In genomic region chr3:89224796-89225195, GRCm38 (mm10) we compare ENCODE assay signal across 12 mouse cellular contexts. TPM values are rescaled to one million over a fixed set of nuclear protein-coding genes. Genes with fewer than 3 reads are reported as not detected.
A peak's percentile ranks its signal among the peaks of the same experiment; 100 is the strongest.
DNase-seq lines count a peak whose midpoint lies in the region; ATAC-seq lines count a peak whose summit lies in the region.
"Had no signal": no experiment of that assay in that cellular context is flagged by ENCODE, and none has a peak within 500 bp of the region (broad histone marks: within the 10 kb centered on the region; RNA-seq: fewer than 3 reads in every experiment).

No protein-coding gene starts in this region.

- no peaks in the 10 kb centered on the region for H3K9me3 ChIP-seq in embryonic facial prominence, embryonic 10.5 days
- no peaks in the 10 kb centered on the region for H3K9me3 ChIP-seq in hindbrain, embryonic 10.5 days
- H3K9me3 ChIP-seq in midbrain, embryonic 15.5 days, result no peaks in the 10 kb centered on the region
- no peaks in the 10 kb centered on the region for H3K9me3 ChIP-seq in kidney, embryonic 15.5 days (replicated peaks)
- H3K9me3 ChIP-seq in liver, embryonic 11.5 days (ENCODE audit: control insufficient read depth, low read length), result no peaks in the 10 kb centered on the region
- H3K9me3 ChIP-seq: heart, embryonic 10.5 days had no signal

- H3K4me1 ChIP-seq in embryonic facial prominence, embryonic 10.5 days, result peaks cover 76% of the 10 kb centered on the region
- H3K4me1 ChIP-seq in hindbrain, embryonic 10.5 days (replicated peaks), result peaks cover 86% of the 10 kb centered on the region
- H3K4me1 ChIP-seq in midbrain, embryonic 15.5 days, result peaks cover 60% of the 10 kb centered on the region
- H3K4me1 ChIP-seq in kidney, embryonic 15.5 days, result peaks cover 41% of the 10 kb centered on the region
- peaks cover 27% of the 10 kb centered on the region for H3K4me1 ChIP-seq in liver, embryonic 11.5 days (replicated peaks; ENCODE audit: control insufficient read depth, insufficient read depth, low read length)

- no peak for ATAC-seq in midbrain, embryonic 15.5 days (replicated peaks)
- ATAC-seq in kidney, embryonic 15.5 days (replicated peaks; ENCODE audit: low FRiP score), result no peak
- ATAC-seq in liver, embryonic 11.5 days (replicated peaks; ENCODE audit: low FRiP score), result no peak
- ATAC-seq: activated CD4-positive, CD25-positive, alpha-beta regulatory T cell, adult 4 months had no signal

- peak; percentile 56 for DNase-seq in R1 (ENCODE audit: low read depth, low spot score)
- DNase-seq in embryonic facial prominence, embryonic 10.5 days (ENCODE audit: low spot score), result no peak
- DNase-seq in hindbrain, embryonic 10.5 days (ENCODE audit: low spot score), result no peak
- no peak for DNase-seq in liver, embryonic 11.5 days (ENCODE audit: low spot score)
- DNase-seq in cerebellum, postnatal 25 days, result no peak
- DNase-seq: kidney, postnatal 36 days; lung, adult 18-20 months; thymus, postnatal 4 days had no signal

- 69% methylated on average over 11 of the region's 11 CpGs for WGBS in embryonic facial prominence, embryonic 10.5 days
- WGBS in hindbrain, embryonic 10.5 days, result 53% methylated on average over 11 of the region's 11 CpGs
- WGBS in midbrain, embryonic 15.5 days, result 24% methylated on average over 11 of the region's 11 CpGs
- WGBS in kidney, embryonic 15.5 days, result 84% methylated on average over 11 of the region's 11 CpGs
- WGBS in liver, embryonic 11.5 days, result 71% methylated on average over 11 of the region's 11 CpGs

- peaks cover 27% of the 10 kb centered on the region for H3K27me3 ChIP-seq in embryonic facial prominence, embryonic 10.5 days (replicated peaks; ENCODE audit: low read depth, poor library complexity, severe bottlenecking)
- peaks cover 11% of the 10 kb centered on the region; the same call in 1 of the 2 replicates for H3K27me3 ChIP-seq in hindbrain, embryonic 10.5 days (ENCODE audit: insufficient read depth, poor library complexity, severe bottlenecking)
- no peaks in the 10 kb centered on the region for H3K27me3 ChIP-seq in midbrain, embryonic 15.5 days (replicated peaks)
- H3K27me3 ChIP-seq in kidney, embryonic 15.5 days, result peaks cover 11% of the 10 kb centered on the region
- H3K27me3 ChIP-seq in liver, embryonic 11.5 days (replicated peaks; ENCODE audit: control insufficient read depth, insufficient read depth, low read length), result peaks cover 37% of the 10 kb centered on the region

- H3K4me2 ChIP-seq in midbrain, embryonic 15.5 days, result peak overlapping the region; percentile 65
- H3K4me2 ChIP-seq in kidney, embryonic 15.5 days, result no peak overlapping the region
- H3K4me2 ChIP-seq in liver, embryonic 11.5 days, result no peak overlapping the region

- peak overlapping the region; percentile 78 for H3K4me3 ChIP-seq in embryonic facial prominence, embryonic 10.5 days
- H3K4me3 ChIP-seq in hindbrain, embryonic 10.5 days, result peak overlapping the region; percentile 83
- peak overlapping the region; percentile 37 for H3K4me3 ChIP-seq in midbrain, embryonic 15.5 days
- no peak overlapping the region for H3K4me3 ChIP-seq in kidney, embryonic 15.5 days (replicated peaks)
- no peak overlapping the region for H3K4me3 ChIP-seq in liver, embryonic 11.5 days (ENCODE audit: low read depth, low read length)

- peaks cover 53% of the 10 kb centered on the region for H3K36me3 ChIP-seq in embryonic facial prominence, embryonic 10.5 days (replicated peaks)
- H3K36me3 ChIP-seq in hindbrain, embryonic 10.5 days, result peaks cover 57% of the 10 kb centered on the region
- no peaks in the 10 kb centered on the region for H3K36me3 ChIP-seq in midbrain, embryonic 15.5 days (replicated peaks)
- H3K36me3 ChIP-seq in kidney, embryonic 15.5 days, result peaks cover 13% of the 10 kb centered on the region; the same call in 1 of the 2 replicates
- H3K36me3 ChIP-seq in liver, embryonic 11.5 days (ENCODE audit: control insufficient read depth, insufficient read depth, low read length), result no peaks in the 10 kb centered on the region

- H3K9ac ChIP-seq in midbrain, embryonic 15.5 days, result peak overlapping the region; percentile 52
- no peak overlapping the region for H3K9ac ChIP-seq in kidney, embryonic 15.5 days
- no peak overlapping the region for H3K9ac ChIP-seq in liver, embryonic 11.5 days (ENCODE audit: low read depth, low read length)

- H3K27ac ChIP-seq in embryonic facial prominence, embryonic 10.5 days (replicated peaks), result peak overlapping the region; percentile 93
- peak overlapping the region; percentile 97 for H3K27ac ChIP-seq in hindbrain, embryonic 10.5 days
- peak overlapping the region; percentile 86 for H3K27ac ChIP-seq in midbrain, embryonic 15.5 days
- H3K27ac ChIP-seq in kidney, embryonic 15.5 days, result no peak overlapping the region
- no peak overlapping the region for H3K27ac ChIP-seq in liver, embryonic 11.5 days (ENCODE audit: low read depth, low read length)

RNA-seq across cellular contexts. Expression of gene Mtx1, which starts 2.1 kb away (rescaled TPM):
- 248 and 258 TPM in 2 replicates for polyA plus RNA-seq in embryonic facial prominence, embryonic 10.5 days (2016; fragmentation: Nextera tagmentation; extraction: Ambion mirVana)
- 228 and 232 TPM in 2 replicates for polyA plus RNA-seq in hindbrain, embryonic 10.5 days (2016; fragmentation: Nextera tagmentation; extraction: Ambion mirVana)
- 159 and 161 TPM in 2 replicates for polyA plus RNA-seq in midbrain, embryonic 15.5 days (2015; fragmentation: Nextera tagmentation; extraction: Ambion mirVana)
- 211 and 219 TPM in 2 replicates for polyA plus RNA-seq in kidney, embryonic 15.5 days (2015; fragmentation: Nextera tagmentation; extraction: Ambion mirVana)
- 219 and 241 TPM in 2 replicates for polyA plus RNA-seq in liver, embryonic 11.5 days (2014; fragmentation: Nextera tagmentation; extraction: Ambion mirVana)

RNA-seq across cellular contexts. Expression of gene Muc1, which starts 4.1 kb away (rescaled TPM):
- 0.15 and 0.81 TPM in 2 replicates for polyA plus RNA-seq in embryonic facial prominence, embryonic 10.5 days (2016; fragmentation: Nextera tagmentation; extraction: Ambion mirVana)
- polyA plus RNA-seq in hindbrain, embryonic 10.5 days (2016; fragmentation: Nextera tagmentation; extraction: Ambion mirVana), result 1.1 and 1.8 TPM in 2 replicates
- 0.93 and 1.3 TPM in 2 replicates for polyA plus RNA-seq in midbrain, embryonic 15.5 days (2015; fragmentation: Nextera tagmentation; extraction: Ambion mirVana)
- 12.0 and 12.3 TPM in 2 replicates for polyA plus RNA-seq in kidney, embryonic 15.5 days (2015; fragmentation: Nextera tagmentation; extraction: Ambion mirVana)
- 0.30 and 0.62 TPM in 2 replicates for polyA plus RNA-seq in liver, embryonic 11.5 days (2014; fragmentation: Nextera tagmentation; extraction: Ambion mirVana)

RNA-seq across cellular contexts. Expression of gene Thbs3, which starts 9.8 kb away (rescaled TPM):
- polyA plus RNA-seq in embryonic facial prominence, embryonic 10.5 days (2016; fragmentation: Nextera tagmentation; extraction: Ambion mirVana), result 42.0 and 43.3 TPM in 2 replicates
- polyA plus RNA-seq in hindbrain, embryonic 10.5 days (2016; fragmentation: Nextera tagmentation; extraction: Ambion mirVana), result 65.5 and 74.7 TPM in 2 replicates
- polyA plus RNA-seq in midbrain, embryonic 15.5 days (2015; fragmentation: Nextera tagmentation; extraction: Ambion mirVana), result 58.7 and 58.8 TPM in 2 replicates
- polyA plus RNA-seq in kidney, embryonic 15.5 days (2015; fragmentation: Nextera tagmentation; extraction: Ambion mirVana), result 14.9 and 20.5 TPM in 2 replicates
- 3.2 and 5.9 TPM in 2 replicates for polyA plus RNA-seq in liver, embryonic 11.5 days (2014; fragmentation: Nextera tagmentation; extraction: Ambion mirVana)

RNA-seq across cellular contexts. Expression of gene Krtcap2, which starts 21.0 kb away (rescaled TPM):
- 244 and 262 TPM in 2 replicates for polyA plus RNA-seq in embryonic facial prominence, embryonic 10.5 days (2016; fragmentation: Nextera tagmentation; extraction: Ambion mirVana)
- polyA plus RNA-seq in hindbrain, embryonic 10.5 days (2016; fragmentation: Nextera tagmentation; extraction: Ambion mirVana), result 276 and 282 TPM in 2 replicates
- polyA plus RNA-seq in midbrain, embryonic 15.5 days (2015; fragmentation: Nextera tagmentation; extraction: Ambion mirVana), result 177 and 185 TPM in 2 replicates
- polyA plus RNA-seq in kidney, embryonic 15.5 days (2015; fragmentation: Nextera tagmentation; extraction: Ambion mirVana), result 309 and 321 TPM in 2 replicates
- 246 and 251 TPM in 2 replicates for polyA plus RNA-seq in liver, embryonic 11.5 days (2014; fragmentation: Nextera tagmentation; extraction: Ambion mirVana)

RNA-seq across cellular contexts. Expression of gene Trim46, which starts 21.3 kb away (rescaled TPM):
- 4.0 and 4.7 TPM in 2 replicates for polyA plus RNA-seq in embryonic facial prominence, embryonic 10.5 days (2016; fragmentation: Nextera tagmentation; extraction: Ambion mirVana)
- 5.2 and 11.6 TPM in 2 replicates for polyA plus RNA-seq in hindbrain, embryonic 10.5 days (2016; fragmentation: Nextera tagmentation; extraction: Ambion mirVana)
- polyA plus RNA-seq in midbrain, embryonic 15.5 days (2015; fragmentation: Nextera tagmentation; extraction: Ambion mirVana), result 95.9 and 97.9 TPM in 2 replicates
- polyA plus RNA-seq in kidney, embryonic 15.5 days (2015; fragmentation: Nextera tagmentation; extraction: Ambion mirVana), result 3.4 and 5.2 TPM in 2 replicates
- 0.97 and 1.7 TPM in 2 replicates for polyA plus RNA-seq in liver, embryonic 11.5 days (2014; fragmentation: Nextera tagmentation; extraction: Ambion mirVana)

Comparison
In these comparisons a context has a peak if more than half of its experiments do, and no peak if none do; other contexts are left out.
1. H3K27ac ChIP-seq: peak in embryonic facial prominence, embryonic 10.5 days (single experiment), hindbrain, embryonic 10.5 days (single experiment) and midbrain, embryonic 15.5 days (single experiment); none in kidney, embryonic 15.5 days (single experiment) and liver, embryonic 11.5 days (single experiment).
2. H3K4me3 ChIP-seq: peak in embryonic facial prominence, embryonic 10.5 days (single experiment), hindbrain, embryonic 10.5 days (single experiment) and midbrain, embryonic 15.5 days (single experiment); none in kidney, embryonic 15.5 days (single experiment) and liver, embryonic 11.5 days (single experiment).